Mouse (Mus musculus) cerebellum, adult 2 months (tissue): ENCODE data around the gene Nebl. TPM values are rescaled to one million over a fixed set of nuclear protein-coding genes. Genes with fewer than 3 reads are reported as not detected.

Experiments
- DNase-seq, 2 experiments: peaks; one replicate each; pipeline ENCODE4 v3.0.0; 2021
- H3K27ac ChIP-seq: fragments of 200-500 bp; 2 replicates; pipeline ENCODE4 v1.5.1; 2012; ENCODE audit warnings: low read length, control low read depth, inconsistent platforms; ENCODE audit not compliant: insufficient read depth
- H3K27me3 ChIP-seq: fragments of 200-500 bp; 2 replicates; pipeline ENCODE4 v1.6.1; 2012; ENCODE audit warnings: inconsistent platforms, mild to moderate bottlenecking, low read length, moderate library complexity; ENCODE audit not compliant: control insufficient read depth, insufficient read depth
- H3K4me1 ChIP-seq: fragments of 200-500 bp; 2 replicates; pipeline ENCODE4 v1.6.1; 2011; ENCODE audit warnings: low read length; ENCODE audit not compliant: control insufficient read depth, insufficient read depth
- H3K4me3 ChIP-seq: fragments of 200-500 bp; replicated peaks from 2 replicates; pipeline ENCODE3; 2011; ENCODE audit warnings: mild to moderate bottlenecking, low read depth, low read length, control low read depth; ENCODE audit not compliant: insufficient read depth
- CTCF ChIP-seq: fragments of 200-500 bp; IDR thresholded peaks from 2 replicates; pipeline ENCODE4 v1.5.1; 2011; ENCODE audit warnings: low read depth, mild to moderate bottlenecking, control low read depth, low read length, moderate library complexity, borderline replicate concordance; ENCODE audit not compliant: insufficient read depth
- POLR2A ChIP-seq: fragments of 200-500 bp; IDR thresholded peaks from 2 replicates; pipeline ENCODE4 v1.6.1; 2011; ENCODE audit warnings: low read length, control low read depth, borderline replicate concordance; ENCODE audit not compliant: insufficient read depth
- WGBS: fragments of 180-500 bp; shearing (Covaris S2); methylation state at CpG from one replicate; pipeline ENCODE4 v1.1.7; 2018; 5-methylcytosine and 5-hydroxymethylcytosine counted together
- polyA plus RNA-seq: library from polyadenylated mRNA; depleted of rRNA; stranded (reverse); fragments of >200 nt; gene quantifications from 2 replicates; pipeline ENCODE4 v1.2.3, GENCODE M21; 2012

The Nebl gene
- polyA plus RNA-seq, 1 experiment: 47.3 TPM

DNA sequence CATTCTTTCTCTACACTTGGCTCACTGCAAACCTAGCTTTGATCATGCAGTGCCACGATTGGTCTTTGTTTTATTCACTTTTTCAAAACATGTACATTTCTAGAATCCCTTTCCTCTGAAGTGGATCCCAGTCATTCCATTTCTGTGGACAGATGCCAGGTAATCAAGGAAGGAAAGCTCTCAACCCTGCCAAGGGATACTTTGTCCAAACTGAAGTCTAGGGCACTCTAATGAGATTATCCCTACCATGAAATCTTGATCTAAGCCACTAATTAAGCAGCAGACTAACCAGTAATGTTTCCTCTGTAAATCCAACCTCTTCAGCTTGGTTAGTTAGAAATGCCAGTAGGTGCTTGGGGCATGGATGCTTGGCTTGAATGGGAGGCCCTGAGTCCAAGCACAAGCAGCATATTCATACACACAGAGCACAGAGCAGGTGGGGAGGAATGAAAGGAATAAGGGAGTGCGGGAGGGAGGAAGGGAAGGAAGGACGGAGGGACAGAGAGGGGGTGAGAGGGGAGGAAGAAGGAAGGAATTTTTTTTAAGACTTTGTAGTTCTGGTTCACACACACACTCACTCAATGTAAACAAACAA is 184.8 kb downstream of the Nebl start:
- peak in 1 of 2 experiments; percentile 12 for DNase-seq
- H3K27me3 ChIP-seq: no peaks in the 10 kb centered on the region
- H3K27ac ChIP-seq: no peak overlapping the region
- no peak overlapping the region for H3K4me3 ChIP-seq
- TF ChIP-seq CTCF (no peak), POLR2A (no peak)
- 63% methylated on average over 3 of the region's 3 CpGs for WGBS
- no peaks in the 10 kb centered on the region; the same call in 1 of the 2 replicates for H3K4me1 ChIP-seq

DNA sequence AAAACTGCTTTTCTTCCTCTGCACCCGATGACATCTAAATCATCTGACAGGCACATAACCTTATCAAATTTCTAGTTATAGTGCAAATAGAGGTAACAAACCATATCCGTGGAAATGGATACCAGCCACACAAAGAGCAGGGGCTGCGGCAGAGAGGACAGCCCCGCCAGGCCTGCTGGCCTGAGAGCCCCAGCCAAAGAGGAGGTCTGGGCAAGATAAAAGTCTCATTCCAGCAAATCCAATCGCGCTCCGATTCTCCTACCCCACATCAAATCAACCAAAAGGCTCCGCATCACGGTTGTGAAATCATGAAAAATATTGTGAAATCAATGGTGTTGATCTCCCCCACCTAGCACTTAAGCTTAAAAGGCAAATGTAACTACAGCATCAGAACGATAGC is 191.5 kb downstream of the Nebl start:
- Histone ChIP-seq H3K27me3 (no peaks in the 10 kb centered on the region), H3K4me3 (no peak overlapping the region), H3K27ac (no peak overlapping the region), H3K4me1 (peaks cover 9% of the 10 kb centered on the region)
- 65% methylated on average over 10 of the region's 10 CpGs for WGBS
- no peak for DNase-seq
- TF ChIP-seq POLR2A (no peak), CTCF (no peak)

DNA sequence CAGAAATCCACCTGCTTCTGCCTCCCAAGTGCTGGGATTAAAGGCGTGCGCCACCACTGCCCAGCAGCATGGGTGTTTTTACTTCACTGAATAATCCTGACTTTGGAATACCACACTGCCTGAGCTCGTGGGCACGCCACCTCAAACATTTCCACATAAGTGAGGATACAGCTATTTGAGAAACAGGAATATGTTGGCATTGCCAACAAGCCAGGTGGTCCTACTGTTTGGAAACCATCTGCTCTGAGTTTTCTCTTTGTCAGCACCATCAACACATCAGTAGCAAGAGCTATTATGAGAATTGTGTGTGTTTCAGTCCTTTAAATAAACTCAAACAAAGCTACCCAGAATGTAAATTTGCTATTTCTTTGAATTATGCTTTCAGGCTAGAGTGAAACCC is 192.8 kb downstream of the Nebl start:
- Histone ChIP-seq H3K27ac (peak overlapping the region; percentile 29; the same call in 1 of the 2 replicates), H3K4me1 (peaks cover 9% of the 10 kb centered on the region), H3K27me3 (no peaks in the 10 kb centered on the region), H3K4me3 (no peak overlapping the region)
- TF ChIP-seq CTCF (no peak), POLR2A (no peak)
- WGBS: 19% methylated on average over 4 of the region's 4 CpGs
- peak; percentile 68 to 85 for DNase-seq

DNA sequence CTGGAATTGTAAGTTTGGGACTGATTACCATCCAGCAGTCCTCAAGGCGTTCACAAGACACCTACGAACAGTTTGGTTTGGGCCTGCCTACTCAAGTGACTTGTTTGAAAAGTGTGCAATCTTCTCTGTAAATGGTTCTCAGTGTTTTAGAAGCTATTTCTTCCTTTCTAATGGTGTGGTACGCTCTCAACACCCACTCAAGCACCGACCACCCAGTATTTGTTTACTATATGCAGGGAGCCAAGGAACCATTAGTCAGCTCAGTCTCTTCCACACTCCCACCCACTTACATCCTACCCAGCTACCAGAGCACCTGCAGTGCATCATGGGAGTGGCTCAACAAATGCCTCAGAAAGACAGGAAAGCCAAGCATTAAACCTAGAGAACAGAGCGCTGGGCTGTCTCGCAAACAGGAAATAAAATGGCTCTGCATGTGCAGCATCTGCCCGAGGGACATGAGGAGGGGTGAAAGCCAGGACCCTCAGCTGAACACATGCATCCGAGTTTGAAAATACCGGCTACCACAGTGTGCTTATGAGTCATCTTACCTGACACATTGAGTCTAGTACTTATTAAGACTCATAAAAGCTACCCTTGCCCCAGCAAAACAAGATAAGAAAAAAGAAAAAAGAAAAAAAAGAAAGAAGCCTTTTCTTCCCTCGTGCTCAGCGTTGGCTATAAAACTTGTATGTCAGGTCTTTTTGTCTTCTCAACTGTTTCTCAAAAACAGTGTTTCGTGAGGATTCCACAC is 199.7 kb downstream of the Nebl start:
- no peak for TF ChIP-seq POLR2A
- no peak for TF ChIP-seq CTCF
- no peak overlapping the region for H3K27ac ChIP-seq
- H3K4me3 ChIP-seq: no peak overlapping the region
- H3K27me3 ChIP-seq: no peaks in the 10 kb centered on the region
- DNase-seq: no peak
- 93% methylated on average over 12 of the region's 12 CpGs for WGBS
- no peaks in the 10 kb centered on the region for H3K4me1 ChIP-seq

DNA sequence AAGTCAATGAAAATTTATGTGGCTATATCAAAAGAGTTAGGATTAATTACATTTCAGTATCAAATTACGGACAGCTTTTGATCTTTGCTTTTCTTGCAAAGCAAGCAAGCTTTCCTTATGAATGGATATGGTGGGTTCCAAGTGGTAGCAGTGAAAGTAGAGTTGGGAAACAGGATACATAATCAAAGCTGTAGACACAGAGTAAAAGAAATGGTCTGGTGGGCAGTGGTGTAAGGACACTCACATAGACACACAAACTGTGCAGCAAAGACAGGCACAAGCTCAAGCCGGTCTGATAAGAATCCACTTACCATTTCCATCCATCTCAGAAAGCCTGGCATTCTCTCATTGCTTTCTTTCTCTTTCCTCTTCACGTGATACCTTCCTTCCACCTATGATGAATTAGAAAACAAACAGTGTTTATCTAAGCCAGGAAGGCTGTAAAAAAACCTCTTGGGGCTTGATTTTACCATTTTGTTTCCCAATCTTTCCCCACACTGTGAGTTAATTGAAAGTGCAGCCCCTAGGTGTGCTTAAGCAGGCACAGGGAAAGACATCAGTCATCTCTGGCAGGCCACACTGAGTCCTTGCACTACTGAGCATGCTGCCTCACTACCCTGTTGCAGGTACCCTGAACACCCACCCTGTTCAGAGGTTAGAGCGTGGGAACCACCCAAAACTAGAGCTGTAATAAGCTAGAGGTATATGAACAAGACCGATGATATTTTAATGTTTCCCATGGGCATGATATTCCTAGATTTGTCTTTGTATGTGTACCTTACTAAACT is 205.3 kb downstream of the Nebl start:
- no peak for TF ChIP-seq CTCF
- TF ChIP-seq POLR2A: no peak
- no peaks in the 10 kb centered on the region for H3K4me1 ChIP-seq
- H3K27ac ChIP-seq: no peak overlapping the region
- H3K4me3 ChIP-seq: no peak overlapping the region
- no peak for DNase-seq
- 97% methylated on average over 5 of the region's 5 CpGs for WGBS
- H3K27me3 ChIP-seq: no peaks in the 10 kb centered on the region

DNA sequence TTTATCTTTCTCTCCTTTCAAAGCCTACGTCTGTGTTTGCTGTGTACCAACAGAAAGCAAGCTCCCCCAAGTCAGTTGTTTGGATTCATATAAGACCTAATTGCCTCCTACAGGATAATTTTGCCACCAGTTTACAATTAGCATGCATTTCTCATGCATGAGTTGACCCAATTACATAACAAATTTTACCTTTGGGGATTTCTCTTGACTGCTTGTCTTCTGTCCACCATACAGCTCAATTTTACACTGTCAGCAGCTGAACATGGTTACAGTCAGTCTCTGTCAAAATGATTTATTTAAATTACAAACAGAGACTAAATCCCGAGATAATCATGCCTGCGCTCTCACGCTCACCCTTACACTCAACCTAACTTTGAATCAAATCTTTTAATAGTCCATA is 206.1 kb downstream of the Nebl start:
- Histone ChIP-seq H3K27ac (no peak overlapping the region), H3K27me3 (no peaks in the 10 kb centered on the region), H3K4me3 (no peak overlapping the region), H3K4me1 (no peaks in the 10 kb centered on the region)
- DNase-seq: no peak
- no peak for TF ChIP-seq POLR2A
- no peak for TF ChIP-seq CTCF
- 90% methylated on average over 4 of the region's 4 CpGs for WGBS

DNA sequence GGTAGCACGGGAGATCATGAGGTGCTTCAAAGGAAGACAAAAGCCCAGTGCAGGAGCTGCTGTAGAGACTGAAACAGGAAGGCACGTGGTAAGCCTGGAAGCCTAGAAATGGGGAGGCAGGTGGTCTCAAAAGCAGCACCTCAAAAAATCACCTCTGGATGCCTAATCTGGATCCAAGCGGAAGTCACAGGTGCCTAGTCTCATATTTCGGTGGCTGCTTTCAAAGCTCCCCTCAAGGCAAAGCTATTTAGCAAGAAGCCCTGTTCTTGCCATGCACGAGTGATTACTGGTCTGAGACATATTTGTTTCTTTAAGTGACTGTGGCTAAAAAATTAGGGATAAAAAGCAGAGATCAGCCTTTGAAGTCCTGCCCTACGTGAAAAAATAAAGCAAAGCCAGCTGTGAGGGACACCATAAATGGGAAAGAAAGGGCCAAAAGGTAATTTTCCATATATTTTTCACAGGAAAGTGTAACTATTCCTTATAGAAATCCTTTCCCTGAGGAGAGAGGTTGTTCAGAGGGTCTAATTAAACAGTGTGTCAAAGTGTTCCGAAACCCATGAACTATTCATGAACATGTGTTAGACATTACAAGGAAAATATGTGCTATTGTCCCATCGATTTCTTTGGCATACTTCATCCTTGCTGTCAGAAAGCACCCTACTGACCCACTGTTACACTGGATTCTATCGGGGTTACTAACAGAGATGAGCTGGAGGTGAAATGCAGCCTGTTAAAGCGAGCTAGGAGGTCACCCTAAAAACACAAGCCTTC is 206.9 kb downstream of the Nebl start:
- WGBS: 85% methylated on average over 10 of the region's 10 CpGs
- Histone ChIP-seq H3K4me3 (no peak overlapping the region), H3K27ac (no peak overlapping the region), H3K27me3 (no peaks in the 10 kb centered on the region), H3K4me1 (no peaks in the 10 kb centered on the region)
- TF ChIP-seq CTCF (no peak), POLR2A (no peak)
- no peak for DNase-seq
